Mouse (Mus musculus) heart, postnatal 0 days (tissue): ENCODE data around the gene Sv2b.

ENCODE experiments used
- CTCF ChIP-seq: IDR thresholded peaks from 2 replicates; pipeline ENCODE4 v1.5.1; 2016; ENCODE audit warnings: antibody characterized with exemption, control low read depth, low read depth
- EP300 ChIP-seq: IDR thresholded peaks from 2 replicates; pipeline ENCODE4 v1.6.1; 2016; ENCODE audit warnings: antibody characterized with exemption, low read depth

DNA sequence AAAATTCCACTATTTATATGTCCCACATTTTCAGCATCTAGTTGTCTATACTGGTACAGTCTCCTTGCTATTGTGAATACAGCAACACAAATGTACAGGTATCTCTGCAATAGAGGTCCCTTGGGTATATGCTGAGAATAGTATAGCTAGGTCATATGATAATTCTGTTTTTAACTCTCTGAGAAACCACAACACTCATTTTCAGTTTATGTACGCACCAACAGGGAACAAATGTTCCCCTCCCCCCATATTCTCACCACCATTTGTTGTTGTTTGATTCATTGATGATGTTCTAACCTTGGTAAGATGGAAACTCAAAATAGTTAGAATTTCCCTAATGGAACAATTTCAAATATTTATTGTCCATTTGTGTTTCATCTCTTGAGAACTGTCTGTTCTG lies 16.2 kb upstream of the Sv2b start:
- TF ChIP-seq CTCF (no peak), EP300 (no peak)
